Mouse (Mus musculus) liver (tissue): Measurements from ENCODE around the gene Rgs8.

Experiments used
- DNase-seq: peaks from one replicate; pipeline ENCODE4 v3.0.0-alpha.2; 2020; ENCODE audit warnings: mixed read lengths

Gene Rgs8

GRCm38 (mm10) chr1:153652938-153653623 is at the start of gene Rgs8:
Gene Rgs8 (plus strand): TSS chr1:153653025.
- peak; percentile 19 for DNase-seq

- no peak for DNase-seq
Observed at GRCm38 (mm10) chr1:153617340-153617830, 35.4 kb upstream of the Rgs8 start.

DNA sequence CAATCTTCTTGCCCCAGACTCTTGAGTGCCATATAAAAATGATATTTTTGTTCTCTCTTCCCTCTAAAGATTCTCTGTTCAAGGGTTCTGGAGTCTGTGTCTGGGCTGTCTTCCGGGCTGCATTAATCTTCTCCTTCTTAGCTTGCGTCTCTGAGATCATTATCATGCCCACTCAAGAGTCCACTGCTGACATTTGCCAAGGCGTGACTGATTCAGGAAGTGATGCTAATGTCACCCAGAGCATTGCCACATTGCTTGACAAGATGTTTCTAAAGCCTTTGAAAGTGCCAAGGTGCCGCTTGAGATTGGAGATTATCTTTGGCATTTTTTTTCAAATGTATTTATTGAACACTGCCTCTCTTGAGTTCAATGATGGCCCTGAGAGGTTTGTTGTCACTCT is 29.8 kb upstream of the Rgs8 start:
- DNase-seq, result no peak

DNA sequence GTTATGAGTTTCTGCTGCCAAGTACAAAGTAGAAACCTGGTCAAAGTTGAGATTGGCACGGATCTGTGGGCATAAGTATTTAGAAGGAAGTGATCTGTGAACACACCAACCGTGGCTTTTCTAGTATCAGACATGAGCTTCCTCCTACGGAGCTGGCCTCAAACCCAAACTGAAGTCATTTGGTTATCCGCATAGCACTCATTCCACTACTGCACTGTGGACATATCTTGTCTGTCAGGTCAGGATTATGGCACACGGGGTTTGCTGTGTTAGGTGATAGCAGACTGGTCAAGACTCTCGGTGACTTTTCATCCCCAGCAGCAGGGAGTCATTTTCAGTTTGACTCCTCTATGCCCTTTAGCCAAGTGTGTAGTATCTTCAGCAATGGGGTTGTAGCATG is 20.1 kb upstream of the Rgs8 start:
- no peak for DNase-seq

DNA sequence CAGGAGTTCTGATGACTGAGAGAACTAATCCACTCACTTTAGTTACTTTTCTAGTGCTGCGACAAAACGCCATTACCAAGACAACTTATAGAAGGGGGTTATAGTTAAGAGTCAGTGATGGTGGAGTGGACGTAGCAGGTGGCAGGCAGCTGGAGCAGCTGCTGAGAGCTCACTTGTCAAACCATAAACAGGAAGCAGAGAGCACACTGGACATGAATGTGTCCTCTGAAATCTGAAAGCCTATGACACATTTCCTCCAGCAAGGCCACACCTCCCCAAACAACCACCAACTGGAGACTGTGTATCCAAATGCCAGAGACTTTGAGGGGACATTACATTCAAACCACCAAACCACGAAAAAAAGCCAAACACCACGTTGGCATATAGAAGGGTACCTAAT is 17.8 kb upstream of the Rgs8 start:
- DNase-seq, result no peak

DNA sequence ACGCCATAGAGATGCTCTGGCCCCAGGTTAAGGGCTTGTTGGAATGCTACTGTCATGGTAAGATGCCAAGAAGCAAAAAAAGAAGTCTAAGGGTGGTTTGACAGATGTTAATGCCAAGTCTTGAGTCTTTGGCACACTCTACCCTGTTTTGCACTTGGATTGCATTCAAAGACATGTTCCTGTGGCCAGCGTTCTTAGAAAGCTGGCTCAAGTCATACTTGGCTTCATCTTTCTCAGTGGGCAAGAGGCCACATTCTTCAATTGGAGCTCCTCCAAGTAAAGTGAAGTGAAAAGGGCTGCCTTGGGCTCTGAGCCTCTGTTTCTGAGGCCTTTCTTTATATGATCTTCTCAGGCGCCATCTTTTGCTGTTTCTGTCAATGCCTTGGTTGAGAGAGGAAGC is 17.3 kb upstream of the Rgs8 start:
- no peak for DNase-seq

DNA sequence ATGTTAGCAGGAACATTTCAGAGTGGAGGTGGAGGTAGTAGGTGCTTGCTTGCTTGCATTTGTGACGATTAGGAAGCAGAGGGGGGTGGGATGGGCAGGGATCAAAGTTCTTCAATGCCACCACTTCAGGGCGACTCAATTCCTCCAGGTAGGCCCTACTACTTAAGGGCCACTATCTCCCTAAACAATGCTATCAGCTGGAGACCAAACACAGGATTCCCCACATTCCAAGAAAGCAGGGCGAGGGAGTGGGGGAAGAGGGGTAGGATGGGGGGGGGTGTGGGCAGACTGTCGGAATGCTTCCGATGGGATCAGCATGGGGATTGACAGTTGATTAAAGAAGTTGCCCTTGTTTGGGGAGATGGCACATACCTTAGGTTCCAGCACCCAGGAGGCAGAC is 16.0 kb upstream of the Rgs8 start:
- DNase-seq, result no peak

DNA sequence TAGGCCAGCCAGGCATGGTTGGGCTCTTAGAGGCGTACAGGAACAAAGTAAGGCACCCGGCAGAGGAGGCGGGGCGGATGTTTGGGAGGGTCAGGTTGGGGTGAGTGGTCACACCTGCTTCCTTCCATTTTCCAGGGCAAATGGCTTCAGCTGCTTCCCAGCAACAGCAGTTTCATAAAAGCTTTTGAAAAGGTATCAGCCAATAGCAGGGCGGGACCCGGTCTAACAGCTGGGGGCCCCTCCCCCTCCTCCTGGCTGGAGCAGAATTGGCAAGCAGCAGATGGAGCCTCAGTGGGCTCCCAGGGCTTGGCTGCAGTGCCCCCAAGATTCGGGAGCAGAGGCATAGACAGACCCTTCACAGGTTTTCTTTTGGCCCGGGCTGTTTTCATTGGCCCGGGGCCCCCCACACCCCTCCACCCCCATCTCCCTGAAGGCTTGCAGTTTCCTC is 11.3 kb upstream of the Rgs8 start:
- DNase-seq, result peak; percentile 42

- peak; percentile 9 for DNase-seq
Observed at GRCm38 (mm10) chr1:153641940-153642501, 10.8 kb upstream of the Rgs8 start.

- no peak for DNase-seq
Observed at GRCm38 (mm10) chr1:153653674-153654073, 849 bp downstream of the Rgs8 start.

DNA sequence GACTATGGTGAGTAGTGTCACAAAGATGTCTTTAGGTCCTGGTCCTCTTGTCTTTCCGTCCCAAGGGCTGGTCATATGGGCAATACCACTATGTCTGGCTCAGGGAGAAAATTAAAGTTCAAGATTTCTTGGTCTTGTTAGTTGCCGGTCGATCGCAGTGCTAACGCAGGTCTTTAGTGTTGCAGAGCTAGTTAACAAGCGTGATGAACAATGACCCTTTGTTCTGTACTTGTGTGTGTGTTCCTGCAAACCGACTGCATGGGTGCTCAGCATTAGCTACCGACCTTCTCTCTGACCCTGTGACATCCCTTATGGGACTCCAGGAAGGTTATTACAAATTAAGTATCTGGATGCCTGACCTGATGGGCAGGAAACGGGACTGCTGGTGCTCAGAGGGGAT is 6.8 kb downstream of the Rgs8 start:
- DNase-seq, result no peak

DNA sequence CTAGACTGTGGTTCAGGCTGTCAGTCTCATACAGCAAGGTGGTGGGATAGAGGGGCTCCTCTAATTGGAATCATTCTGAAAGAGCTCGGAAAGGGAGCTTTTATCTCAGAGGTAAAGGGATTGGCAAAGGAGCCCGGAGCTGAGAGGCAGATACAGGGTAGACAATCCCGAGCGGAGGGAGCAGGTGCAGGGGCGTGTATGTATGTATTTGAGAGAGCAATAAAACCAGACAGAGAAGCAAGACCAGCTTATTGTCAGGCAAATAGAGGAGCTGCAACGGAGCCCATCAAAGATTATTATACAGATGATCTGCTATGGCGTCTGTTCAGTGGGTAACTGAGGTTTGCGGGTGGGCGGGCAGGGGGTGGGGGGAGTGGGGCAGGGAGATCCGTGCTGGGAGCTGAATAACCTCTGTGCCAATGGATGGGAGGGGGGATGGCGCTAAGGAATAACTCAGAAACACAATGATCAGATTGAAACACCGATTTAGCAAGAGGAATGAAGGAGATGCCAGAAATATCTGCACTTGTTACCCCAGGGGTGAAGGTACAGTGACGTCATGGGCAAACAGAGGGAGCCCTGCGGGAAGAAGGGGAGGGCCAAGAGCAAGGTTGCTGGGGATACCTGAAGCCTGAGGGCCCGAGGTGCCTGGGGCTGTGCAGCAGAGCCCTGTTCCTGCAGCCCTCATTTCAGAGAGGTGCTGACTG is 8.3 kb downstream of the Rgs8 start:
- DNase-seq, result no peak

GRCm38 (mm10) chr1:153661689-153662002 is 8.8 kb downstream of the Rgs8 start:
- no peak for DNase-seq

- DNase-seq, result no peak
Observed at GRCm38 (mm10) chr1:153662362-153662761, 9.5 kb downstream of the Rgs8 start.

GRCm38 (mm10) chr1:153665066-153665715 is 12.4 kb downstream of the Rgs8 start:
- no peak for DNase-seq

- DNase-seq, result no peak
Observed at GRCm38 (mm10) chr1:153666236-153666635, 13.4 kb downstream of the Rgs8 start.

- DNase-seq, result no peak
Observed at GRCm38 (mm10) chr1:153667244-153667727, 14.5 kb downstream of the Rgs8 start.

- DNase-seq, result no peak
Observed at GRCm38 (mm10) chr1:153667781-153668180, 15.0 kb downstream of the Rgs8 start.

DNA sequence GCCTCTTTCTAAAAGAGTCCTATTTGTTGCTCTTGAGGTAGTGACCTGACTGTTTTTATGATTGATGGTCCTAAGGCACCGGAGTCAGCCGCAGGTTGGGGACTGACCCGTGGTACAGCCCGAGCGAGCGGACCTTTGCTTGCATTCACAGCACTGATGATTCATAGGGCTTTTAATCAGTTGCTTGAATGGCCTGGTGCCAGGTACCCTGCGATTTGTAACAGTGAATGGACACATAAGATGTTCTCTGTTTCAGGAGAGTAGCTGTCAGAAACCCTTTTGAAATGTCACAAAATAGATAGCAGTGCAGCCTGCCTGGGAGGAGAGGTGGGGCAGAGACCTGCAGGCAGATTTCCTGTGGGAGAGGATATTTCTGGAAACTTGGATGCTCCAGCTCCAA is 16.3 kb downstream of the Rgs8 start:
- peak; percentile 5 for DNase-seq

DNA sequence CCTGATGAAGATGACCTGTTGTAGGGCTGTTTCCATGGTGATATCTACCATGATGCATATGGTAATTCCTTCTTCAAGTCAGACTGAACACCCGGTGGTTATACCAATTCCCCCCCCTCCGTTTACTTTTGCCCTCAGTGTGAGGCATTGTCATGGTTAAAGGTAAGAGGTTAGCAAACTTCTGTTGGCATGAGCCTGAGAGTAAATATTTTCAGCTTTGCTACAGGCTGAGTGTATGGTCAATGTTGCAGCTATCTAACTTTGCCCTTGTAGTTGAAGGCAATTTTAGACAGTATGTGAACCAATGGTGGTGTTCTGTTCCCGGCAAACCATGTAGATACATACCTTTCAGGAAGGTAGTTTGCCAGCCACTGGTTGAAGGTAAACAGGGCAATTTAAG is 16.9 kb downstream of the Rgs8 start:
- no peak for DNase-seq

DNA sequence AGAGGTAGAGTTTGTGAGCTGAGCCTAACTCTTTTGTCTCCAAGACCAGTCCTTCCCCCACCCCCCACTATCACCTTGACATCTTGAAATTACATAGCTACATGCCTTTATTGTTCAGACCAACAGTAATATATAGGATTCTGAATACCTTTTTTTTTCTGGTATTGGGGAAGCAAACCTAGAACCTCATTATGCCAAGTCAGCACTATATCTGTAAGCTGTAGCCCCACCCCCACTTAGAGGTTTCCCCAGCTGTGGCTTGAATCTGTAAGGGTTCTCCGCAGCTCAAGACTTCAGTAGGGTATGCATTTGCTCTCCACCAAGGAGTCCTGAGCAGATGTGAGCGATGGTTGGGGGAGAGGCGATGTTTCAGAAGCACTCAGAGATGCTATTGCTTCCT is 18.5 kb downstream of the Rgs8 start:
- DNase-seq, result no peak

- no peak for DNase-seq
Observed at GRCm38 (mm10) chr1:153672698-153673097, 19.9 kb downstream of the Rgs8 start.

DNA sequence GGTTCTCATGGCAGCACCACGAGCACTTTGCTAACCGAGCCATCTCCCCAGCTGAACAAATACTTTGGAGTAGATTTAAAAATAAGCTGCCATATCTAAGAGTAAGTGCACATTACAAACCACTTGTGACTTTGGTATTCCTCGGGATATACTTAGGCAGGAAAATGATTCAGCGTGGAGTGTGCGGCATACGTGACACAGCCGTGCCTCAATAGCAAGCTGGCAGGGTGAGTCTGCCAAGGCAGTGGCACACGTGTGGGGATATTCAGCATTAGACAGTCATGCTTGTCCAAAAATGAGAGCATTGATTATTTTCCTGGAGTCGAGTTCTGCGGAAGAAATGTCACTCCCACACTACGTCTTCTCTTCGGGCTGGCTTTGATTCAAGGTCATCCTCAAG is 21.1 kb downstream of the Rgs8 start:
- no peak for DNase-seq

GRCm38 (mm10) chr1:153675591-153675990 is 22.8 kb downstream of the Rgs8 start:
- DNase-seq, result no peak
